Mouse (Mus musculus): ENCODE results near the gene Grm4.

Gene Grm4

GRCm38 (mm10) chr17:27510258-27511124, 10.7 kb downstream of the Grm4 start:
- no peak for DNase-seq

- peak; percentile 39 for DNase-seq
These were observed 12.1 kb downstream of the Grm4 start for GRCm38 (mm10) chr17:27509056-27509455.

- DNase-seq = no peak
These were observed 12.7 kb downstream of the Grm4 start for GRCm38 (mm10) chr17:27508513-27508912.

DNA sequence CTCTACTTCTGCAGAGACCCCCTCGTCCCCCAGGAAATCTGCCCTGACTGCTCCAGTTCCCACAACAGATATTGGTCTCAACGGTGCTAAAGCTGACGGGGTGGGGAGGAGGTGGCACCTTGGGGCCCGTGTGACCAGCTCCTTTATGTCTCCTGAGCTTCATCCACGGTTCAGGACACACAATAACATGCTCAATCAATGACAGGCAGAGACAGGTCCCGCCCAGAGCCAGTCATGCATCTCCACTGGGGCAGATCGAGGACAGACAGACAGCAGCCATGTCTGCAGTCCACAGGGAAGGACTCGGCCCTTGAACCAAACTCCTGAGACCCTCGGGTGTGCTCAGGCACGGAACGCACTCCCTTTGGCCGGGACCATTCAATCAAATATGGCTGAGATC, 13.2 kb downstream of the Grm4 start:
- DNase-seq = no peak

DNA sequence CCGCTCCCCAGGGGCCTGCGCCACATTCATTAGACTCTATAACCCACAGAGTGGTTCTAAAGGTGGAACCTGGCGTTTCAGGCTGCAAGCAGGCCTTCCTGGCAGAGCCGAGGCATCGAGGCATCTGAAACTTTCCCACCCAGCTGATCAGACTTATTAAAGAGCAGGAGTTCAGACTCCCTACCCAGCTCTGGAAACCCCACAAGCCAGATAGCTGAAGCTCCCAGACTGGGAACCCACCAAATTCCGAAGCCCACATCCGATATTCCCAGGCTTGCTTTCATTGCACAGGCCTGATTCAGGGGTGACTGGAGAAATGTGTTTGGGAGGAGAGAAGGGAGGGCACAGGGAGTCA, 13.6 kb downstream of the Grm4 start:
- DNase-seq = no peak

- DNase-seq = peak; percentile 34
These were observed 14.2 kb downstream of the Grm4 start for GRCm38 (mm10) chr17:27506871-27507590.

DNA sequence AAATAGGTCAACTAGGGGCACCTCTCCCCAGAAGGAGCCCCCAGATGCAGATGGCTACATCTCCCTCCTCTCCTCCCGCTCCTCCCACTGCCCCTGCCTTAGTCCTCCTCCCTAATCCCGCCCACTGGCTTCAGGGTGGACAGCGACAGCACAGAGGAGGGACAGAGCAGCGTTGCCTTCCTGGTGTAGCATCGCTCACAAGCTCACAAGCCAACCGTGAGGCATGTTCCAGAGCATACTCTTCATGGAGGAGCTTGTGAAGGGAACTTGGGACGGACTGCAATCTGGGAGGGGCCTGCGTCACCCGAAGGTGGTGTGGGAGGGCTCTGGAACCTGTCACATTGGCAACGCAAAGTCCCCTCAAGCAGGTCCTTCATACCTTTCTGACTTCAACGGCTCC, 14.8 kb downstream of the Grm4 start:
- peak; percentile 65 for DNase-seq

- peak; percentile 45 for DNase-seq
These were observed 15.9 kb downstream of the Grm4 start for GRCm38 (mm10) chr17:27505221-27505881.

DNA sequence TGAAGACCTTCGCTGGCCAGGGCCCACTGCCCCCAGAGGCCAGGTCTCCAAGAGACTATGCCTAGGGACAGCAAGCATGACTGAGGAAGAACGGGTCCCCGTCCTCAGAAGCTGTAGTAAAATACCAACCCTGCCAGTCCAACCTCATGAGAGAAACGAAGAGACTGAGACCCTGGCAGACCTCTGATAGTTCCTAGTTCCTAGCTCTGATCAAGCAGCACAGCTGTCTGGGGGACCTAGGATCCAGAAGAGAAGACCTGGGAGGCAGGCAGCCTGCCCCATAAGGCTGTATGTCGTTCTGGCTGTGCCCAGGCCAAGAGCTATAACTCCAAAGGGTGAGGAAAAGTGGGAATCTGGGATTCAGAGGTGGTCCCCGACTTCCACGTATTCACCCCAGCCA, 17.3 kb downstream of the Grm4 start:
- DNase-seq = peak; percentile 31

DNA sequence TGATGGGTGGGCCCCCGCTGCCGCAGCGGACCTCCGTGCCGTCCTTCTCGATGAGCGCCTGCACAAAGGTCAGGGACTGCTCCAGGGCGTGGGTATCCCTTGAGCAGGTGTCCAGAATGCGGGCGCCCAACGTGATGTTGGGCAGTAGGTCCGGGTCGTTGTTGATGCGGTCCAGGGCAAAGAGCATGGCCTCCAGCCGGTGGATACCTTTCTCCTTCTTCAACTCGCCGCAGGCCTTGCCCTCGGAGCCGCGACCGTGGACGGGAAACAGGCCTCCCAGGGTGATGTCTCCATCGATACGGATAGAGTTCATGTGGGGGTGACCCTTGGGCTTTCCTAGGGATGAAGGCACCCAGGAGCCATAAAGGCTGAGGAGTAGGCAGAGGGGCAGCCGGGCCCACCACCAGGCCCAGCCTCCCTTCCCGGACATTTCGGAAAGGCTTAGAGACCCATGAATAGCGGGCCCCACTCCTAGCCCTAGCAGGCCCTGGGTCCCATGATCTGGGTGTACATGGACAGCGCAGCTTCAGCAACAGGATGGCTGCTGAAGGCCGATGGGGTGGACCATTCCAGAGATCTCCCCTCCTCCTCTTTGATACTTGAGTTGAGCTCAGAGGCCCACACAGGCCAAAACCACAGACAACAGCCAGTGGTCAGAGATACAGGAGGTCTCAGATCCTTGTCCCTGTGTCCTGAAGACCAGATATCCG, 18.3 kb downstream of the Grm4 start:
- peak; percentile 34 for DNase-seq

GRCm38 (mm10) chr17:27502288-27502687, 18.9 kb downstream of the Grm4 start:
- DNase-seq = no peak

- peak; percentile 70 for DNase-seq
These were observed 19.6 kb downstream of the Grm4 start for GRCm38 (mm10) chr17:27501331-27502251.

DNA sequence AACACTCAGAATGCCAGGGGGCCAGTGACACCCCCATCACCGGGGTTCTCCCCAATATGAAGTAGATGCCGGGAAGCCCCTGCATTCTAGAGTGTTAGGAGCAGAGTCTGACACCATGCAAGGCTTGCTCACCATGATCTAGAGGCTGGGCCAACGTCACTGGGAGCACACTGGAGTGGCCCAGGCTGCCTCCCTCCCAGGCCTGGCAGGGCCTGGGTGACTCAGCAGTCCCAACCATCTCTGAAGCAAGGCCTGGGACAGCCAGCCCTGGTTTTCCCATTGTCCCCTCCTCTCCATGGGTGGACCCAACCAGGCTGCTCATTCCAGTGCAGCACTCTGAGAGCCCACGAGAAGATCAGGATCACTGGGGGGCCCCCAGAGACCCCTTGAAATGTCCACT, 20.4 kb downstream of the Grm4 start:
- no peak for DNase-seq

DNA sequence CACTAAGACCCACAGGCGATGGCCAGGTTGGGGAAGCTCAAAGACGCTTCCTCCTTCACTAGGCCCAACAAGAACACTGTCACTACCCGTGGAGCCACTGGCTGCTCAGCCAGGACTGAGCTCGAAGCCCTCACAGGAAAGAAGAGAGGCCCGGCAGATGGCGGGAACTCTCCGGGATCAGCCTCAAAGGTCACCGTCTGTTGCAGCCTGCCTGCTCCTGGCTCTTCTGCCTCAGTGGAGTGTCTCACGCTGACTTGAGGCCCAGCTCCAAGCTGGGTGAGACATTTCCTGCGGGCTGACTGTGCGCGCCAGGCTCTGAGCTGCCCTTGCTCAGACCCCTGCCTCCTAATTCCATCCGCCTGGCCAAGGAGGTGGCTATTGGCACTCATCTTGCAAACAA, 22.1 kb downstream of the Grm4 start:
- DNase-seq = peak; percentile 93

DNA sequence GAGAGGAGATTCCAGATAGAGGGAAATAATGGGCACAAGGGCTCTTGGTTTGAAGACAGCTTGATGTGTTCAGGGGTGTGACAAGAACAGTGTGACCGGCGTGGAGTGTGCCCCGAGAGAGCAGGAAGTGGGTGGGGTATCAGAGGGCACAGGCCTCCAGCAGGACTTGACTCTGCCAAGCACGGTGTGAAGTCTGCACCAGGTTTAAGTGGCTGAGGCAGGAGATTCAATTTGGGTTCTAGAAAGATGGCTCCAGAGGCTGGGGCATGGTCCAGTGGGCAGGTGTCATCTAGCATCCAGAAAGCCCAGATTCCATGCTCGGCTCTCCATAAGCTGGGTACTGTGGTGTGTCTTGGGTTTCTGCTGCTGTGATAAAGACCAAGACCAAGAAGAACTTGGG, 23.4 kb downstream of the Grm4 start:
- peak; percentile 31 for DNase-seq

DNA sequence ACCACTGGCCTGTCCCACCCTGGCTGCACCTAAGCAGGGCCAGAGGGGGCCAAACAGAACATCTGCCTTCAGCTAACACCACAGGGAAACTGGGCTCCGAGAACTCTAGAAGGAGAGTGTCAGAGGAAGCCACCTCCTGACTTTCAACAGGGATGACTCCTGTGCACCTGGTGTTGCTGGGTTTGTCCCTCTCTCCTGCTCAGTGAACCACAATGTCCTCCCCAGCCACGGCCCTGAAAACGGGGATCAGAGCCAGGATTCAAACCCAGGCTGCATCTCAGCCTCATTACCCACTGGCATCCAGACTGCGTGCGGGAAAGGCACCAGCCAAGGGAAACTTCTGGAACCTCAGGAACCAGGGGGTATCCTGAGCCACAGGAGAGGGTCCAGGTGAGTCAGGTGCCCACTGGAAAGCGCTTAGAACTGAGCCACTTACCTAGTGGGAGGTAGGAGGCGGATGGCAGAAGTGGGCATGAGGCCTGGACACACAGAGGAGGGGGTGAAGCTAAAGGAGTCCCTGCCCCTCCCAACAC, 26.1 kb downstream of the Grm4 start:
- no peak for DNase-seq

- no peak for DNase-seq
These were observed 27.2 kb downstream of the Grm4 start for GRCm38 (mm10) chr17:27493969-27494368.

DNA sequence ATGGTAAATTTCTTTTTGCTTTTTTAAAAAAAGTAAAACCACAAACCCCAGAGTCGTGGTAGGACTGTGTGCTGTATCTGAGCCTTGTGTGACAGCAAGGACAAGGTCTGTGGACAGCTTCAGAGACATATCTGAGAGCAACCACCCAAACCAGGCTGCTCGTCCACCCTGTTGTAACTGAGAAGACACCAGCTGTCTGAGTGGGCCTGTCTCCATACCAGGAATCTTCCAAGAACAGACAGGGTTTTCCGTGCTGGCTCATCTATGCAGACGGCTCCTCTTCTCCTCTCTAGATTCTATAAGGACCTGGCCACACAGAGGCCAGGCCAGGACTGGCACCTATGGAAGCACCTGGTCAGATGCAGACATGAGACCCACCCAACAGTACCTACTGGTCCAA, 27.8 kb downstream of the Grm4 start:
- no peak for DNase-seq

DNA sequence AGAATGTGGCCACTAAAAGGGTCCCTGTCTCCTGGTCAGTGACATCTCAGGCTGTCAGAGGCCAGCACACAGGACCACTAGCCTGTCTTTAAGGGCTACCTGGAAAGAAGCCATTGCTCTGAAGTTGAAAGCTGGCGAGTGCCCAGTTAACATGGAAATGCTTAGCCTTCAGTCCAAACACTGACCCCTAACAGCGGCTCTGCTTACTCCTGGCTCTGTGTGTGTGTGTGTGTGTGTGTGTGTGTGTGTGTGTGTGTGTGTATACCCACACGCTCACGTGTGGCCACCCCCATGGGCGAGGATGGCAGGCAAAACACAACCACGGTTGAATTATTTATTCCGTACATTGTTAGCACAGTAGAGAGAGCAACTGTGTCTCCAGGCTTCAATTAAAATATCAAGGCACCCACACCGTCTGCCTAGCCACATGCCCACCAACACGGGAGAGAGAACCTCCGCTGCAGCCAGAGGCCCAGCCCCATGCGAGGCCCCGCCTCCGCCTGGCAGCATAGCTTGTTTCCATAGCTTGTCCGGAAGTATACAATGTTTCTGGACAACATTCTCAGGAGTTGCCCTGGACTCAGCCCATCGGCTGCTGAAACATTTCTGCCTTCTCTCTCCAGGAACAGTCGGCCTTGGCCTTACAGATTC, 32.9 kb downstream of the Grm4 start:
- DNase-seq = no peak

- DNase-seq = no peak
These were observed 35.3 kb downstream of the Grm4 start for GRCm38 (mm10) chr17:27485940-27486339.

DNA sequence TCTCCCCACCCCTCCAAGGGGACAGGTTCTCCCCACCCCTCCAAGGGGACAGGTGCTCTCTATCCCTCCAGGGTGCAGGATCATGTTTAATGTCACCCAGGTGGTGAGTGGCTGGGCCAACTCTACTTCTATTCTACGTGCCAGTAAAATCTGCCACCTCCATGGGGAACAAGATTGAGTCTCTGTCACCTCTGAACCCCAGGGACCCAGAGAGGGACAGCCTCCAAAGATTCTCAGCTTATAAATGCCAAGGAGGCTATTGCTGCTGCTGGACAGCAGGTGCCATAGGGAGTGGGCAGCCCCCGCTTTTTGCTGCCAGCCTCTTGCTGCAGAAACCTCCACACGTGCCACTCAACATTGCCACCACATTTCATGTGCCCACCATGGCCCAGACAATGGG, 37.6 kb downstream of the Grm4 start:
- peak; percentile 80 for DNase-seq
